Mouse (Mus musculus): ENCODE data around the gene Dclk1. TPM values are rescaled to one million over a fixed set of nuclear protein-coding genes. Genes with fewer than 3 reads are reported as not detected.

The Dclk1 gene
- total RNA-seq, 2 experiments from 2014 or later: 6.8 to 8.6 TPM

DNA sequence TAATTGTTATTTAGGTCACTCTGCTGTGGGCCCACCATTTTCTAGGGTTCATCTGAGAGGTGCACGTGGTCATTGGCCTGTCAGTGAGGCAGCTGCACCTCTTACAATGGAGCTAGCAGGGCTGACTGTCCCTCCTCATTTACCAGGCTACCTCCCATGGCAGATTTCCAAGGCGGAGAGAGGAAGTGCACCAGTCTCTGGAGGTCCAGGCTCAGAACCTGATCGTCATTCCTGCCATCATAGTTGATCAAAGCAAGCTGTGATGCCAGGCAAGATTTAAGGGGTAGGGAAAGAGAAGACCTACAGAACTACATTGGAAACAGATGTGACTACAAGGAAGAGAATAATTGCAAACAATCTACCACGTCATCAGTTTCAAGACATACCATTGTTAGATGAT lies 308.8 kb downstream of the Dclk1 start:
- intact Hi-C loops (cut with DNase I): no loop called here
- DNase-seq (ENCODE audit: low spot score): no peak

- DNase-seq (ENCODE audit: low spot score): no peak
- intact Hi-C loops (cut with DNase I): no loop called here
Measured at GRCm38 (mm10) chr3:55551912-55552311, 309.7 kb downstream of the Dclk1 start.

DNA sequence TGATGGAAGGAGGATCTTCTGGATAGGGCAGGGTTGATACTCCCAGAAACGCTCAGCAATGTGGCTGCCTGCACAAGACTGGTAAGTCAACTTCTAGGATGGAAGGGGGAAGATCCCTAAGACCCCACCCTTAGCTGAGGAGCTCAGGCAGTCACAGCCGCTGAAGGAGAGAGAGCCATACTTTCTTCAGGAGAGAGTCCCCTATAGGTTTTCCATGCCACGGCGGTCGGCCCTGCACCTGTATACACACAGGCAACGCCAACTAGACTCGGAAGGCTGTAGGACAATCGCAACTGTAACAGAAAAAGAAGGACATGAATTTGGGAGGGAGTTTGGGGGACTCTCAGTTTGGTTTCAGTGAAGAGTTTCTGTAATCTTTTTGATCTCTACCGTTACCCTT lies 310.9 kb downstream of the Dclk1 start:
- intact Hi-C loops (cut with DNase I): no loop called here
- DNase-seq (ENCODE audit: low spot score): no peak

DNA sequence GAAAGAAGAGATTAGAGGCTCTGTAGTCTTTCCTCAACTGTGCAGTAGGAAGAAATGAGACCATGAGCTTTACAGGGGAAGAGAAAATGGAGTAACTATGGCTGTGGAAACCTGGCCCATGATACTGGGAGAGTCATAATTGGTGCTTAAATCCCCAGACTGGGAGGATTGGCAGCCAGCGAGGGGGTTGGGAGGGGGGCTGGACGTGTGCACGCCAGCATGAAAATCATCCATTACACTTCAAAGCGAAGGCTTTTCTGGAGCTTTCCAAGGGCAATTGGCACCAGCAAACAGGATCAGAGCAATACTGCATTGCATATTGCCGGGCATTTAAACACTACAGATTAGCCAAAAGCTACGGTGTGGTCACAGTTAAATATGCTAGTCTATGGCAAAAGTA lies 313.7 kb downstream of the Dclk1 start:
- no peak for DNase-seq (ENCODE audit: low spot score)
- intact Hi-C loops (cut with DNase I): no loop called here

DNA sequence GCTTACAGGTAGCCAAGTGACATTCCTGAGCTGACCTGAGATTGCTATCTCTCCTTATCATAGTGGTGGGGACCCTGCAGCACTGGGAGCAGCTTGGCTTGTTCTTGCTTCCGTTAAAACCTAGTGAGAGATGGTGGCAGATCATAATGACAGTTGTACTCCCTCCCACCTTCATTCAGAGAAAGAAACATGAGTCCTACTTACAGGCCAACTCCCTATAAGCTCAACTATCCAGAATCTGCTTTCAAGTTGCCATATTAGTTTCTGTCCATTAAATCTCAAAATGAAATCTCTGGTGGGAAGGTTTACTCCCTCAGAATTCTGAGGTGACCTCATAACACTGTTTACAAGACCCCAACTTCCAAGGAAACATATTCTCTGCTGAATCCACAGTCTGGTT lies 316.4 kb downstream of the Dclk1 start:
- intact Hi-C loops (cut with DNase I): no loop called here
- DNase-seq (ENCODE audit: low spot score): no peak

GRCm38 (mm10) chr3:55567476-55567875 lies 325.3 kb downstream of the Dclk1 start:
- no peak for DNase-seq (ENCODE audit: low spot score)
- intact Hi-C loops (cut with DNase I): no loop called here

- intact Hi-C loops (cut with DNase I): no loop called here
Measured at GRCm38 (mm10) chr3:55569539-55569938, 327.4 kb downstream of the Dclk1 start.

GRCm38 (mm10) chr3:55571034-55571433 lies 328.9 kb downstream of the Dclk1 start:
- DNase-seq (ENCODE audit: low spot score): no peak
- intact Hi-C loops (cut with DNase I): no loop called here

More at GRCm38 (mm10) chr3:55569539-55569938, 327.4 kb downstream of the Dclk1 start:
- DNase-seq (ENCODE audit: low spot score): no peak

- intact Hi-C loops (cut with DNase I): no loop called here
- peak; percentile 32 for DNase-seq (ENCODE audit: low spot score)
Measured at GRCm38 (mm10) chr3:55571552-55572296, 329.6 kb downstream of the Dclk1 start.

GRCm38 (mm10) chr3:55572297-55572681 lies 330.1 kb downstream of the Dclk1 start:
- no peak for DNase-seq (ENCODE audit: low spot score)
- intact Hi-C loops (cut with DNase I): no loop called here

DNA sequence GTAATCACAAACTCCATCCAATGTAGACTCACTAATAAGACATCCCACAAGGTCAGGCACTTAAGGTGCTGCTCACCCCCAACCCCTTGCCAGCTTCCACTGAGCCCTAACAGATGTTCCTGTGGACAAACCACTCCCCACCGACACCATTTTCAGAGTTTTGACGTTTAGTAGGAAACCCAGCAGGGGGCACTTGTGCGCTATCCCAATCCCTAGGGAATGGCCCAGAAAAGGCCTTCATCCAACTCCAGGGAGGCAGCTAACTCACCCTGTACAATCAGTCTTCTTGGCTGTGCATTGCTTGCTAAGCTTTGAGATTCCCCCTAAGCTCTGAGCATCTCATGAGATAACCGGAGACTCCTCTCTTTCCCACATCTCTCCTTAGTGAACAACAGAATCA lies 331.8 kb downstream of the Dclk1 start:
- intact Hi-C loops (cut with DNase I): no loop called here
- no peak for DNase-seq (ENCODE audit: low spot score)

DNA sequence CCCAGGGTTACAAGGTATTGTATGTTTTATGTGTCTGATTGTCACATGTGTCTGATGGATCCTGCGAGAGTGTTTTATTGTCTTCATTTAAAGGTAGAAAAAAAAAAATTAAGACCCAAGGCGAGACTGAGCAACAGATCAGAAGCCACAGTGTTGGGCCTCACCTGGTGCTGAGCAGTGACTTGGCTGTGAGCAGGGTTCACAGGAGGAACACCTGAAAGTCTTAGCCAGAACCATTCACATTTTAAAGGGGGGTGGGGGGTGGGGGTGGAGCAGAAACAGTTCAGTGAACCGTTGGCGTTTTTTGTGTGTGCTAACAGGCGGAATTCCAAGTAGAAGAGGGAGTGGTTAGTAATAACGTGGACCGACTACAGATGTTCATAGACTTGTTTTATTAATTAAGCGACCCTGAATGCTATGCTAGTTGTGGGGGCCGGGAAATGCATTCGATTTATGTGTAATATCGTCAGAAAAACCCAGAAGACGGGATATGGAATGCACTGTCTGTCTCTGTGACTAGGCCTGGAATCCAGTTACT lies 345.3 kb downstream of the Dclk1 start:
- DNase-seq (ENCODE audit: low spot score): no peak
- intact Hi-C loops (cut with DNase I): no loop called here

DNA sequence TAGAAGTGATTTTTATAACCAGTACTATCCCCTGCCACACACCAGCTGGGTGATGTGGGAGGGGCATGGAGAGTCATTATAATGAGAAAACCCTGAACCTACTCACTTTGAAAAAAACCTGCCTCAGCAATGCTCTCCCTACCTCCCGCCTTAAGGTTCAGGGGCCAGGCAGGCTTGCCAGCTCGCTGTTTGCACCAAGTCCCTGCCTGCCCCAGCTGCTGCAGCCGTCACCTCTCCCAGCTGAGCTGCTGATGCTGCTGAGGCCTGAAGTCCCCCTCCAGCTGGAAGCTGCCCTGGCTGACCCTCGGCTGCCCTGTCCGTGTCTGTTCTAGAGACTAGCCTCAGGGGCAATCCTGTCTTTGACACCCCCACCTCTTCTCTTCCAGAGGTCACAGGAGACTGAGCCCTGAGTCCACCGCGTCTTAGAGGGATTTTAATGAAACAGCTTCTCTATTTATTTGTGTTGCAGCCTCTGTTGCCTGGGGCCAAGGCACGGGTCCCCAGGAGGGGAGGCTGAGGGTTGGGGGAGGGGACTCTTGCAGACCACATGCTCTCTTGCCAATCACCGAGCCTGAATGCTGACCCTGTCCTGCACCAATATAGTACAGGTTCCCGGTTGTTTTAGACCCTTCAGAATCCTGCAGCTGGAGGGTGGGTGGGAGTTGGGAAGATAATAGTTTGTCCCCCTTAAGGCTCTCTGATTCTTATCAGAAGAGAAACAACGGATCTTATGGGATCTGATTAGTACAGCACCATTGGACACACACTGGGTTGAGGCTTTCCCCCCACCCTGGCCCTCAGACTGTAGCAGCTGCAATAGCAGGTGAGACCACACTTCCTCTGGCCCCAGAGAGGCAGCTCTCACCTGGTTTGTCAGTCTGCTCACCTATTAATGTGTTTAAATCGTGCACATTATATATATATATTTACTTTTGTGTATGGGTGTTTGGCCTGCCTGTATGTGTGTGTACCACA lies 346.1 kb downstream of the Dclk1 start:
- peak; percentile 51 for DNase-seq (ENCODE audit: low spot score)
- intact Hi-C loops (cut with DNase I): no loop called here

Other genes with a start within 250 kb of the Dclk1 start
- gene Ccna1, start 186.9 kb upstream of the Dclk1 start, total RNA-seq (2021): not detected
- gene Spg20, start 130.3 kb upstream of the Dclk1 start, total RNA-seq (2021): 10 to 100 TPM; 33.4 to 42.2 TPM
- gene Ccdc169, start 105.0 kb upstream of the Dclk1 start, total RNA-seq (2021): under 1 TPM in 1 of 2 experiments, not detected in 1; 0.13 TPM
- gene Sohlh2, start 60.3 kb upstream of the Dclk1 start, total RNA-seq (2021): not detected
- not detected for gene Gm21954, start 229.8 kb downstream of the Dclk1 start, total RNA-seq (2021)

Data from heart, postnatal 25 days (tissue).